Mouse (Mus musculus): ENCODE data around the gene Tfip11. TPM values are rescaled to one million over a fixed set of nuclear protein-coding genes. Genes with fewer than 3 reads are reported as not detected.

Gene Tfip11
- total and polyA plus RNA-seq, 2 experiments, result 7.7 to 19.1 TPM

GRCm38 (mm10) chr5:112300721-112301308 lies 25.3 kb upstream of the Tfip11 start:
- Histone ChIP-seq H3K36me3 (ENCODE audit: control insufficient read depth, insufficient read depth, low read length) (no peaks in the 10 kb centered on the region), H3K27ac (replicated peaks; ENCODE audit: insufficient read depth, low read depth, low read length) (no peak overlapping the region), H3K4me3 (ENCODE audit: insufficient read depth, low read depth, low read length) (no peak overlapping the region), H3K79me2 (ENCODE audit: control insufficient read depth, insufficient read depth, low read length) (peaks cover 29% of the 10 kb centered on the region), H3K4me1 (ENCODE audit: control insufficient read depth, insufficient read depth, low read length) (peaks cover 57% of the 10 kb centered on the region), H3K9ac (ENCODE audit: low read depth, low read length) (no peak overlapping the region), H3K27me3 (ENCODE audit: control insufficient read depth, insufficient read depth, low read length) (no peaks in the 10 kb centered on the region)
- TF ChIP-seq POLR2A (IDR thresholded peaks at IDR 0.05; ENCODE audit: extremely low read depth, insufficient read depth, low read length) (no peak), CTCF (IDR thresholded peaks at IDR 0.05; ENCODE audit: low read depth, low read length) (no peak)
- peak; percentile 27 for DNase-seq (ENCODE audit: extremely low read depth, low read depth, low spot score)
- WGBS, result 86% methylated on average over 6 of the region's 6 CpGs

- H3K4me1 ChIP-seq (ENCODE audit: control insufficient read depth, insufficient read depth, low read length), result peaks cover 50% of the 10 kb centered on the region
- no peak for DNase-seq (ENCODE audit: extremely low read depth, low read depth, low spot score)
- 61% methylated on average over 4 of the region's 4 CpGs for WGBS
- no peak overlapping the region for H3K4me3 ChIP-seq (ENCODE audit: insufficient read depth, low read depth, low read length)
- H3K27me3 ChIP-seq (ENCODE audit: control insufficient read depth, insufficient read depth, low read length), result no peaks in the 10 kb centered on the region
- H3K9ac ChIP-seq (ENCODE audit: low read depth, low read length), result peak overlapping the region; percentile 27; the same call in 1 of the 2 replicates
- H3K27ac ChIP-seq (replicated peaks; ENCODE audit: insufficient read depth, low read depth, low read length), result peak overlapping the region; percentile 62
- H3K79me2 ChIP-seq (ENCODE audit: control insufficient read depth, insufficient read depth, low read length), result peaks cover 27% of the 10 kb centered on the region
- no peaks in the 10 kb centered on the region for H3K36me3 ChIP-seq (ENCODE audit: control insufficient read depth, insufficient read depth, low read length)
- TF ChIP-seq POLR2A (IDR thresholded peaks at IDR 0.05; ENCODE audit: extremely low read depth, insufficient read depth, low read length) (no peak), CTCF (IDR thresholded peaks at IDR 0.05; ENCODE audit: low read depth, low read length) (peak; percentile 28; the same call in 1 of the 2 replicates)
Observed at GRCm38 (mm10) chr5:112301694-112302093, 24.5 kb upstream of the Tfip11 start.

- 10% methylated on average over 5 of the region's 5 CpGs for WGBS
- Histone ChIP-seq H3K36me3 (ENCODE audit: control insufficient read depth, insufficient read depth, low read length) (no peaks in the 10 kb centered on the region), H3K27ac (replicated peaks; ENCODE audit: insufficient read depth, low read depth, low read length) (peak overlapping the region; percentile 64), H3K9ac (ENCODE audit: low read depth, low read length) (0 out of 2 replicates have a peak overlapping the region, but pooled peaks have one; percentile 22), H3K27me3 (ENCODE audit: control insufficient read depth, insufficient read depth, low read length) (no peaks in the 10 kb centered on the region), H3K4me1 (ENCODE audit: control insufficient read depth, insufficient read depth, low read length) (peaks cover 44% of the 10 kb centered on the region), H3K79me2 (ENCODE audit: control insufficient read depth, insufficient read depth, low read length) (peaks cover 21% of the 10 kb centered on the region), H3K4me3 (ENCODE audit: insufficient read depth, low read depth, low read length) (no peak overlapping the region)
- DNase-seq (ENCODE audit: extremely low read depth, low read depth, low spot score), result peak; percentile 100
- TF ChIP-seq CTCF (IDR thresholded peaks at IDR 0.05; ENCODE audit: low read depth, low read length) (no peak), POLR2A (IDR thresholded peaks at IDR 0.05; ENCODE audit: extremely low read depth, insufficient read depth, low read length) (no peak)
Observed at GRCm38 (mm10) chr5:112302310-112302709, 23.8 kb upstream of the Tfip11 start.

GRCm38 (mm10) chr5:112305842-112306241 lies 20.3 kb upstream of the Tfip11 start:
- WGBS, result 96% methylated on average over 5 of the region's 5 CpGs
- TF ChIP-seq CTCF (IDR thresholded peaks at IDR 0.05; ENCODE audit: low read depth, low read length) (no peak), POLR2A (IDR thresholded peaks at IDR 0.05; ENCODE audit: extremely low read depth, insufficient read depth, low read length) (no peak)
- H3K79me2 ChIP-seq (ENCODE audit: control insufficient read depth, insufficient read depth, low read length), result peaks cover 9% of the 10 kb centered on the region; the same call in 1 of the 2 replicates
- peaks cover 6% of the 10 kb centered on the region; the same call in 1 of the 2 replicates for H3K36me3 ChIP-seq (ENCODE audit: control insufficient read depth, insufficient read depth, low read length)
- no peak overlapping the region for H3K27ac ChIP-seq (replicated peaks; ENCODE audit: insufficient read depth, low read depth, low read length)
- H3K4me3 ChIP-seq (ENCODE audit: insufficient read depth, low read depth, low read length), result no peak overlapping the region
- no peaks in the 10 kb centered on the region for H3K27me3 ChIP-seq (ENCODE audit: control insufficient read depth, insufficient read depth, low read length)
- no peak overlapping the region for H3K9ac ChIP-seq (ENCODE audit: low read depth, low read length)
- DNase-seq (ENCODE audit: extremely low read depth, low read depth, low spot score), result no peak
- peaks cover 16% of the 10 kb centered on the region for H3K4me1 ChIP-seq (ENCODE audit: control insufficient read depth, insufficient read depth, low read length)

- TF ChIP-seq CTCF (IDR thresholded peaks at IDR 0.05; ENCODE audit: low read depth, low read length) (no peak), POLR2A (IDR thresholded peaks at IDR 0.05; ENCODE audit: extremely low read depth, insufficient read depth, low read length) (no peak)
- no peaks in the 10 kb centered on the region for H3K79me2 ChIP-seq (ENCODE audit: control insufficient read depth, insufficient read depth, low read length)
- H3K27me3 ChIP-seq (ENCODE audit: control insufficient read depth, insufficient read depth, low read length), result no peaks in the 10 kb centered on the region
- H3K9ac ChIP-seq (ENCODE audit: low read depth, low read length), result no peak overlapping the region
- H3K36me3 ChIP-seq (ENCODE audit: control insufficient read depth, insufficient read depth, low read length), result peaks cover 17% of the 10 kb centered on the region
- H3K27ac ChIP-seq (replicated peaks; ENCODE audit: insufficient read depth, low read depth, low read length), result no peak overlapping the region
- no peaks in the 10 kb centered on the region for H3K4me1 ChIP-seq (ENCODE audit: control insufficient read depth, insufficient read depth, low read length)
- no peak for DNase-seq (ENCODE audit: extremely low read depth, low read depth, low spot score)
- H3K4me3 ChIP-seq (ENCODE audit: insufficient read depth, low read depth, low read length), result no peak overlapping the region
- WGBS, result 84% methylated on average over 11 of the region's 11 CpGs
Observed at GRCm38 (mm10) chr5:112313222-112313885, 12.8 kb upstream of the Tfip11 start.

GRCm38 (mm10) chr5:112316468-112316867 lies 9.7 kb upstream of the Tfip11 start:
- WGBS, result 75% methylated on average over 5 of the region's 5 CpGs
- H3K4me3 ChIP-seq (ENCODE audit: insufficient read depth, low read depth, low read length), result no peak overlapping the region
- no peak overlapping the region for H3K27ac ChIP-seq (replicated peaks; ENCODE audit: insufficient read depth, low read depth, low read length)
- TF ChIP-seq POLR2A (IDR thresholded peaks at IDR 0.05; ENCODE audit: extremely low read depth, insufficient read depth, low read length) (no peak), CTCF (IDR thresholded peaks at IDR 0.05; ENCODE audit: low read depth, low read length) (no peak)
- H3K27me3 ChIP-seq (ENCODE audit: control insufficient read depth, insufficient read depth, low read length), result no peaks in the 10 kb centered on the region
- H3K79me2 ChIP-seq (ENCODE audit: control insufficient read depth, insufficient read depth, low read length), result no peaks in the 10 kb centered on the region
- no peaks in the 10 kb centered on the region for H3K4me1 ChIP-seq (ENCODE audit: control insufficient read depth, insufficient read depth, low read length)
- no peak for DNase-seq (ENCODE audit: extremely low read depth, low read depth, low spot score)
- no peak overlapping the region for H3K9ac ChIP-seq (ENCODE audit: low read depth, low read length)
- peaks cover 9% of the 10 kb centered on the region for H3K36me3 ChIP-seq (ENCODE audit: control insufficient read depth, insufficient read depth, low read length)
